Mouse (Mus musculus) erythroid progenitor cell, adult 5-6 weeks (primary cell): Measurements from ENCODE around the gene Wdtc1. TPM values are rescaled to one million over a fixed set of nuclear protein-coding genes. Genes with fewer than 3 reads are reported as not detected.

Experiments
- ATAC-seq: replicated peaks from 2 replicates; pipeline ENCODE4 v1.8.0; 2016; ENCODE audit warnings: moderate number of reproducible peaks, mild to moderate bottlenecking, moderate TSS enrichment, inconsistent platforms; ENCODE audit not compliant: poor library complexity, low FRiP score, severe bottlenecking
- total RNA-seq, 2 experiments: library from RNA; stranded (forward) in 1 of 2; stranded (reverse) in 1 of 2; fragments of 150-400 nt in 1 of 2; fragments of 186-747, 209-891 nt in 1 of 2; gene quantifications; 2 replicates each; pipeline versions ENCODE4 v1.2.3 to v1.2.4; 2015 to 2017; ENCODE audit warnings: low replicate concordance in 2 of 2

Gene Wdtc1
- total RNA-seq (2015; ENCODE audit: low replicate concordance) = 16.2 and 28.5 TPM in 2 replicates
- total RNA-seq (2017; ENCODE audit: low replicate concordance) = 9.0 and 10.1 TPM in 2 replicates

- ATAC-seq = no peak
Measured at GRCm38 (mm10) chr4:133353367-133354365, at the start of gene Wdtc1. Wdtc1 (minus strand) TSS chr4:133353481.

GRCm38 (mm10) chr4:133402011-133402410 is 48.7 kb upstream of the Wdtc1 start:
- 0 out of 2 replicates have a peak, but pooled peaks have one; percentile 33 for ATAC-seq

- ATAC-seq = no peak
Measured at GRCm38 (mm10) chr4:133400098-133400497, 46.8 kb upstream of the Wdtc1 start.

GRCm38 (mm10) chr4:133399509-133399908 is 46.2 kb upstream of the Wdtc1 start:
- no peak for ATAC-seq

- no peak for ATAC-seq
Measured at GRCm38 (mm10) chr4:133398619-133399018, 45.3 kb upstream of the Wdtc1 start.

GRCm38 (mm10) chr4:133397961-133398360 is 44.7 kb upstream of the Wdtc1 start:
- no peak for ATAC-seq

- no peak for ATAC-seq
Measured at GRCm38 (mm10) chr4:133397299-133397698, 44.0 kb upstream of the Wdtc1 start.

- ATAC-seq = no peak
Measured at GRCm38 (mm10) chr4:133396079-133396478, 42.8 kb upstream of the Wdtc1 start.

- ATAC-seq = peak; percentile 90
Measured at GRCm38 (mm10) chr4:133394981-133395573, 41.8 kb upstream of the Wdtc1 start.

GRCm38 (mm10) chr4:133391185-133392040 is 38.1 kb upstream of the Wdtc1 start:
- no peak for ATAC-seq

- no peak for ATAC-seq
Measured at GRCm38 (mm10) chr4:133390585-133390984, 37.3 kb upstream of the Wdtc1 start.

- ATAC-seq = peak; percentile 84
Measured at GRCm38 (mm10) chr4:133390042-133390441, 36.8 kb upstream of the Wdtc1 start.

GRCm38 (mm10) chr4:133388781-133389552 is 35.7 kb upstream of the Wdtc1 start:
- no peak for ATAC-seq

GRCm38 (mm10) chr4:133387053-133387452 is 33.8 kb upstream of the Wdtc1 start:
- no peak for ATAC-seq

GRCm38 (mm10) chr4:133386061-133386797 is 32.9 kb upstream of the Wdtc1 start:
- no peak for ATAC-seq

- ATAC-seq = no peak
Measured at GRCm38 (mm10) chr4:133381141-133381540, 27.9 kb upstream of the Wdtc1 start.

GRCm38 (mm10) chr4:133380532-133380931 is 27.3 kb upstream of the Wdtc1 start:
- no peak for ATAC-seq

GRCm38 (mm10) chr4:133379861-133380260 is 26.6 kb upstream of the Wdtc1 start:
- peak; percentile 74 for ATAC-seq

- ATAC-seq = peak; percentile 12; the same call in 1 of the 2 replicates
Measured at GRCm38 (mm10) chr4:133379046-133379347, 25.7 kb upstream of the Wdtc1 start.
